In the genomic region with DNA sequence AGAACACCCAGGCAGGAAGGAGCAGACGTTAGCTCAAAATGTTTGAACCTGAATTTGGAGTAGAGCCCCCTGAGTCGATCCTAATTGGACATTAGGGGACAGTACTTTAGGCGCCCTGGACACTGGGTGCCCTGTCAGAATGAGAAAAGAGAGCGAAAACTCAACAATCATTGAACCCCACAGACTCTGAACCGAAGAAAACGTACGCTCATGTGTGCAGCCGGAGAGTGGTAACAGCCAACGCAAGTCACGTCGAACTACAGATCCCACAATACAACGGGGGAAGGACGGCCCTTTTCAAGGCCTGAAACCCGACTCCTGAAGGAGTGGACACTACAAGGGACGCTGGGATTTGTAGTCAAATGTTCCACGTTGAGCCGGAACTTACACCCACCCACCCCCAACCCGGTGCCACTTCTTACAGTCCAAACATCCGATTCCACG, we compare ENCODE assay signal across 8 mouse cellular contexts. TPM values are rescaled to one million over a fixed set of nuclear protein-coding genes. Genes with fewer than 3 reads are reported as not detected.
DNase-seq lines count a peak whose midpoint lies in the region; ATAC-seq lines count a peak whose summit lies in the region.

Gene Fbxo9 (minus strand): TSS at position 270 of the 444 bp plus-strand sequence.
Gene Ick (plus strand): TSS at position 397 of the 444 bp plus-strand sequence.

- peak within 1 kb of the TSS; percentile 97 for H3K4me3 ChIP-seq in lung, embryonic 16.5 days (ENCODE audit: low read length)

- peak within 1 kb of the TSS; percentile 71 for H3K4me2 ChIP-seq in lung, embryonic 16.5 days (ENCODE audit: low read depth, low read length)

- WGBS in lung, embryonic 16.5 days: under 1% methylated on average over 20 of the region's 20 CpGs

- H3K9ac ChIP-seq in lung, embryonic 16.5 days (ENCODE audit: low read length): peak within 1 kb of the TSS; percentile 95

- H3K36me3 ChIP-seq in lung, embryonic 16.5 days (ENCODE audit: control insufficient read depth, insufficient read depth, low read length): peaks cover 4% of the 10 kb centered on the region

- peak; percentile 96 for DNase-seq in MEL-GATA-1-ER (ENCODE audit: extremely low read depth, low read depth)
- peak; percentile 86 for DNase-seq in cerebellum, adult 8-10 months
- DNase-seq in forelimb bud, embryonic 11.5 days (ENCODE audit: low read depth, low spot score): peak; percentile 94
- peak; percentile 85 for DNase-seq in layer of hippocampus, adult 9-10 months (ENCODE audit: low spot score)
- peak; percentile 64 for DNase-seq in ovary, postnatal 10 days (ENCODE audit: low spot score)
- peak; percentile 90 for DNase-seq in thymus, postnatal 14 days

- H3K27me3 ChIP-seq in lung, embryonic 16.5 days (ENCODE audit: control insufficient read depth, insufficient read depth, low read depth, low read length): no peaks in the 10 kb centered on the region

- H3K4me1 ChIP-seq in lung, embryonic 16.5 days (replicated peaks; ENCODE audit: control insufficient read depth, insufficient read depth, low read length): peaks cover 21% of the 10 kb centered on the region

- peak; percentile 83 to 89 for ATAC-seq in hematopoietic stem cell, adult 5-6 weeks (replicated peaks in 1 of 2; ENCODE audit: insufficient read depth in 1 of 2, low FRiP score in 2 of 2, low TSS enrichment in 1 of 2, low read depth in 1 of 2, poor library complexity in 2 of 2, severe bottlenecking in 2 of 2)
- peak; percentile 94 for ATAC-seq in lung, embryonic 16.5 days (ENCODE audit: low read depth)

- H3K9me3 ChIP-seq in lung, embryonic 16.5 days (ENCODE audit: control insufficient read depth, low read length): no peaks in the 10 kb centered on the region

- peak within 1 kb of the TSS; percentile 96 for H3K27ac ChIP-seq in lung, embryonic 16.5 days (ENCODE audit: low read length)

RNA-seq across cellular contexts. Expression of gene Fbxo9, which starts in this region (rescaled TPM):
- total RNA-seq in hematopoietic stem cell, adult 5-6 weeks (2017): 62.4 and 84.6 TPM in 2 replicates
- polyA plus RNA-seq in lung, embryonic 16.5 days (2015; fragmentation: Nextera tagmentation; extraction: Ambion mirVana): 38.6 and 42.9 TPM in 2 replicates

RNA-seq across cellular contexts. Expression of gene Ick, which starts in this region (rescaled TPM):
- 19.2 and 30.6 TPM in 2 replicates for total RNA-seq in hematopoietic stem cell, adult 5-6 weeks (2017)
- 18.7 and 21.2 TPM in 2 replicates for polyA plus RNA-seq in lung, embryonic 16.5 days (2015; fragmentation: Nextera tagmentation; extraction: Ambion mirVana)

Comparison
In these comparisons a context has a peak if more than half of its experiments do, and no peak if none do; other contexts are left out.
1. Peak in every context shown above with its lines: DNase-seq, ATAC-seq, H3K4me3 ChIP-seq and H3K27ac ChIP-seq.